Mouse (Mus musculus) heart, embryonic 14.5 days (tissue): ENCODE measurements at regions not wholly inside any gene's neighbourhood (a gene's known extent, or its start where the extent isn't known, plus 50 kb on each side); places are given as distances from the start of the nearest gene placed in this dataset.
"Not testable (repeated sequence)": the region's sequence is repeated elsewhere in the genome, so short reads cannot be mapped to it uniquely, and the experiment has no call there.

ENCODE experiments used
- ATAC-seq: fragments of 200-750 bp; cut with Nextera tagmentation; 2 replicates; pipeline ENCODE4 v1.8.0; 2017; ENCODE audit warnings: low read depth, moderate TSS enrichment; ENCODE audit not compliant: insufficient number of reproducible peaks, insufficient read depth, low FRiP score
- H3K27ac ChIP-seq, 2 experiments: fragments of 200-500 bp in 1 of 2; fragments of 300-500 bp in 1 of 2; sonication (generic) in 1 of 2; replicated peaks in 1 of 2; 2 replicates each; pipeline ENCODE4 v1.5.1; 2012 to 2014; ENCODE audit warnings: low read depth in 2 of 2, low read length in 2 of 2, control low read depth in 1 of 2, mild to moderate bottlenecking in 1 of 2, mixed read lengths in 1 of 2; ENCODE audit not compliant: control insufficient read depth in 1 of 2, insufficient read depth in 1 of 2
- H3K27me3 ChIP-seq: fragments of 300-500 bp; sonication (generic); 2 replicates; pipeline ENCODE4 v1.6.1; 2014; ENCODE audit warnings: mild to moderate bottlenecking, low read length, control low read depth; ENCODE audit not compliant: control insufficient read depth, insufficient read depth
- H3K36me3 ChIP-seq: fragments of 300-500 bp; sonication (generic); 2 replicates; pipeline ENCODE4 v1.6.1; 2014; ENCODE audit warnings: mild to moderate bottlenecking, control low read depth, low read length, mixed read lengths; ENCODE audit not compliant: control insufficient read depth, insufficient read depth
- H3K4me1 ChIP-seq, 2 experiments: fragments of 200-500 bp in 1 of 2; fragments of 300-500 bp in 1 of 2; sonication (generic) in 1 of 2; 2 replicates each; pipeline ENCODE4 v1.6.1; 2012 to 2014; ENCODE audit warnings: low read length in 2 of 2, control low read depth in 1 of 2, mixed read lengths in 1 of 2; ENCODE audit not compliant: control insufficient read depth in 2 of 2, insufficient read depth in 2 of 2
- H3K4me2 ChIP-seq: fragments of 300-500 bp; sonication (generic); 2 replicates; pipeline ENCODE4 v1.6.1; 2014; ENCODE audit warnings: mild to moderate bottlenecking, low read length
- H3K4me3 ChIP-seq, 2 experiments: fragments of 200-500 bp in 1 of 2; fragments of 300-500 bp in 1 of 2; sonication (generic) in 1 of 2; 2 replicates each; pipeline ENCODE4 v1.5.1; 2012 to 2014; ENCODE audit warnings: low read length in 2 of 2, mild to moderate bottlenecking in 2 of 2, control low read depth in 1 of 2, low read depth in 1 of 2, moderate library complexity in 1 of 2; ENCODE audit not compliant: control insufficient read depth in 1 of 2, insufficient read depth in 1 of 2
- H3K9ac ChIP-seq: fragments of 300-500 bp; sonication (generic); 2 replicates; pipeline ENCODE4 v1.6.1; 2014; ENCODE audit warnings: mild to moderate bottlenecking, low read length
- H3K9me3 ChIP-seq: fragments of 300-500 bp; sonication (generic); 2 replicates; pipeline ENCODE4 v1.6.1; 2016; ENCODE audit warnings: low read length, control low read depth; ENCODE audit not compliant: control insufficient read depth
- WGBS: fragments of 180-500 bp; shearing (Covaris S2); extraction: QIAGEN DNeasy Blood & Tissue Kit; methylation state at CpG from one replicate; pipeline ENCODE4 v1.1.7; 2014; 5-methylcytosine and 5-hydroxymethylcytosine counted together

DNA sequence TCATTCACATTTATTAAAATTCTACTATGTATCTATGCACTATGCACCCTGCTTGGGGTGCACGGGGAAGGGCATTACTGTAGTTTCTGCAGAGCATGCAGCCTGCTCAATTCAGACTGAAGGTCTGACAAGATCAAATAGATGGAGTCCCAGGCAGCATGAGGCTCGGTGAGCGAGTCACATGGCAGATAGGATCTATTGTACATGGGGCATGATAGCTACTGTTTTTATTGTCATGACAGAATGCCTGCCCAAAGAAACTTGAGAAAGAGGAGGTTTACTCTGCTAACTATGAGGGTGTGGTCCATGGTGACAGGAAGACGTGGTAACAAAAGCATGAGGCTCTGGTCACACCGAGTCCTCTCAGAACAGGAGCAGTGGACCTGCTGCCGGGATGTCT, 203.1 kb upstream of the Sesn3 start:
- H3K4me2 ChIP-seq = no peak overlapping the region
- H3K9ac ChIP-seq = no peak overlapping the region
- ATAC-seq = no peak
- H3K36me3 ChIP-seq = no peaks in the 10 kb centered on the region
- peaks cover 4 to 14% of the 10 kb centered on the region in 2 experiments; a peak in 2 of 4 replicates for H3K4me1 ChIP-seq
- 71% methylated on average over 6 of the region's 6 CpGs for WGBS
- H3K27ac ChIP-seq = no peak overlapping the region
- H3K9me3 ChIP-seq = no peaks in the 10 kb centered on the region
- H3K4me3 ChIP-seq = no peak overlapping the region
- H3K27me3 ChIP-seq = no peaks in the 10 kb centered on the region

DNA sequence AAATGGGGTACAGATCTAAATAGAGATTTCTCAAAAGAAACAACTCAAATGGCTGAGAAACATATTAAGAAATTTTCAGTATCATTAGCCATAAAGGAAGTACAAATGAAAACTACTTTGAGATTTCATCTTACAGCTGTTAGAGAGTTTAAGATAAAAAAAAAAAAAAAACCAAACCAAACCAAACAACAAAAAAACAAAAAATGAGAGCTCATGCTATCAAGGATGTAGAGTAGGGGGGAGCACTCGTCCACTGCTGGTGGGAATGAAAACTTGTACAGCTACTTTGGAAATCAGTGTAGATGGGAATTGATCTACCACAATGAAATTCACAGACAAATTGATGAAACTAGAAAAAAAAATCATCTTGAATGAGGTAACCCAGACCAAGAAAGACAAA, 201.9 kb upstream of the Sesn3 start:
- 78% methylated on average over 1 of the region's 1 CpGs for WGBS
- Histone ChIP-seq H3K4me3 (no peak overlapping the region), H3K4me2 (no peak overlapping the region), H3K9me3 (no peaks in the 10 kb centered on the region), H3K27ac (no peak overlapping the region), H3K9ac (no peak overlapping the region), H3K4me1 (peaks cover 7 to 16% of the 10 kb centered on the region in 2 experiments; a peak in 2 of 4 replicates), H3K27me3 (no peaks in the 10 kb centered on the region), H3K36me3 (no peaks in the 10 kb centered on the region)
- ATAC-seq = no peak

DNA sequence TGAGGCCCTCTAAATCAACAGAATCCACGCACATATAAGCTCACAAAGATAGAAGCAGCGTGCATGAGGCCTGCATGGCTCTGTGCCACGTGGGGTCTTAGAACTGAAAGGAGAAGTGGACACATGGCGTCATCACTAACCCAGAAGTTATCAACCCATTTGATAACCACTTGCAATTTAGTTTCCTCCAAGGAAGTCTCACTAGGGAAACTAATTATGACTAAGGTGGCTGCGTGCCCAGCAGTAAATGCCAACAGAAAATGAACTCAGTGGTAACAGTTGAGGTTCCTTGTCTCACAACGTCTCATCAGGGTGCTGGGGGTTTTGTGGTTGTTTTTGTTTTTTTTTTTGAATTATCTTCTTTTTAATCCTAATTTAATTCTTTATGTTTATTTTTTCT, 200.6 kb upstream of the Sesn3 start:
- H3K4me1 ChIP-seq = peaks cover 7 to 16% of the 10 kb centered on the region in 2 experiments; a peak in 2 of 4 replicates
- H3K27me3 ChIP-seq = no peaks in the 10 kb centered on the region
- no peak overlapping the region for H3K9ac ChIP-seq
- no peak overlapping the region for H3K4me2 ChIP-seq
- H3K36me3 ChIP-seq = no peaks in the 10 kb centered on the region
- no peaks in the 10 kb centered on the region for H3K9me3 ChIP-seq
- H3K4me3 ChIP-seq = no peak overlapping the region
- 61% methylated on average over 6 of the region's 6 CpGs for WGBS
- H3K27ac ChIP-seq = 0 out of 4 replicates have a peak overlapping the region, but pooled peaks of 1 of the 2 experiments have one; percentile 12
- ATAC-seq = no peak

DNA sequence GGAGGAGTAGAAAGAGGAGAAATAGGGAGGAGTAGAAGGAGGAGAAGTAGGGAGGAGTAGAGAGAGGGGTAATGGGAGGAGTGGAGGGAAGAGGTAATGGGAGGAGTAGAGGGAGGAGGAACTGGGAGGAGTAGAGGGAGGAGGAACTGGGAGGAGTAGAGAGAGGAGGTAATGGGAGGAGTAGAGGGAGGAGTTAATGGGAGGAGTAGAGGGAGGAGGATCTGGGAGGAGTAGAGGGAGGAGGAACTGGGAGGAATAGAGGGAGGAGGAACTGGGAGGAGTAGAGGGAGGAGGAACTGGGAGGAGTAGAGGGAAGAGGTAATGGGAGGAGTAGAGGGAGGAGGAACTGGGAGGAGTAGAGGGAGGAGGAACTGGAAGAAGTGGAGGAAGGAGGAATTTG, 200.0 kb upstream of the Sesn3 start:
- H3K27ac ChIP-seq, H3K4me3 ChIP-seq, H3K9ac ChIP-seq, H3K4me2 ChIP-seq, H3K27me3 ChIP-seq, ATAC-seq, H3K9me3 ChIP-seq, H3K36me3 ChIP-seq: not testable (repeated sequence)
- H3K4me1 ChIP-seq = peaks cover 7 to 16% of the 10 kb centered on the region in 2 experiments; a peak in 2 of 4 replicates

DNA sequence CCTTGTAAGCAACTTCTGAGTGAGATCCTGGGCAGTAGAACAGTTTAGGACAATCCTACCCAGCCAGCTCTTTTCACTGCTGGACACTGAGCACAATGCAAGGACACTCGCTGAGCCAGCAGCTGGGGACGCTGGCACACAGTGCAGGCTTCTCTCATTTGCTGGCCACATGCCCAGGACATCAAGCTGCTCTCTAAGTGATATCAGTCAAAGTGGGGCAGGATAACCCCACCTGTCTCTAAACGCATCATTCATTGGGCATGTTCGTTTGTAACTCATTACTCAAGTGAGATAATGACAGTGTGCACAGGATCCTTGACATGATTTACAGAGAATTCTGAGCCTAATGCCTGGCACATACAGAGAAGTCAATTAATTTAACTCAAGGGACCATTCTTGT, 199.4 kb upstream of the Sesn3 start:
- H3K4me1 ChIP-seq = peaks cover 7 to 16% of the 10 kb centered on the region in 2 experiments; a peak in 2 of 4 replicates
- WGBS = 10% methylated on average over 4 of the region's 4 CpGs
- H3K27me3 ChIP-seq = no peaks in the 10 kb centered on the region
- H3K9me3 ChIP-seq = no peaks in the 10 kb centered on the region
- H3K27ac ChIP-seq = no peak overlapping the region
- H3K4me3 ChIP-seq = no peak overlapping the region
- no peak overlapping the region for H3K9ac ChIP-seq
- no peak overlapping the region for H3K4me2 ChIP-seq
- peak; percentile 73 for ATAC-seq
- no peaks in the 10 kb centered on the region for H3K36me3 ChIP-seq

DNA sequence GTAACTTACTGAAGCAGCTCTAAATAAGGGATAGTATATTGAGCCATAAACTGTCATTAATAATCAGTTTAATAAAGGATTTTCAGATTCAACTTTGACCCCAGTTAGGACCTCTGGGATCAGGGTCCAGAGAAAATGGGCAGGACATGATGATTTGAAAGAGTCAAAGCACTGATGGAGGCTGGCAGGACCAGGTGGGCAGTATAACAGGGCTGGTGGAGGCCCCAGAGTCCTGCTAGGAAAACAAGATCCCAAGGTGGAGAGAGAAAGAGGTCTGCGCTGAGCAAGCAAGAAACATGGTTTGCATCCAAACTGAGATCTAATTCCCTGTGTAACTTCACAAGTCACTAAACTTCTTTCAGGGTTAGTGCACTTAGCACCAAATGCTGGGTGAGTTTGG, 199.0 kb upstream of the Sesn3 start:
- Histone ChIP-seq H3K9me3 (no peaks in the 10 kb centered on the region), H3K27me3 (no peaks in the 10 kb centered on the region), H3K4me3 (no peak overlapping the region), H3K4me2 (no peak overlapping the region), H3K9ac (no peak overlapping the region), H3K36me3 (no peaks in the 10 kb centered on the region), H3K4me1 (peaks cover 7 to 16% of the 10 kb centered on the region in 2 experiments; a peak in 2 of 4 replicates), H3K27ac (no peak overlapping the region)
- WGBS = 92% methylated on average over 1 of the region's 1 CpGs
- ATAC-seq = no peak

DNA sequence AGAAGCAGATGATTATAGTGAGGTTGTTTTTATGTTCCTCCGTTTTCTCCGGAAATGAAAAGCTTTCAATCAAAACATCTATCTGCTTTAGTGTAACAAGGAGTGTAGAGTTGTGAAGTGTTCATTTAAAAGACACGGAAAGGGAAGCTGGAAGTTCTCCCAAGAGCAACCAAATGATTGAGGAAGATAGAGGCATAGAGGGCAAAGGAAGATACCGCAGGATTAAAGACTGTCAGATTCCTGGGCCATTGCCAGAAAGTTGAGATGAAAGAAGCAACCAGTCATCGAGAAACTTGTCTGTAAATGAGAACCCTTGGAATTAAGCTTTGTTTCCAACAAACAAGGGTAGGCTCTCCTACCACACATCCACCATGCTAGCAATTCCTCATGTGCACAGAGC, 198.1 kb upstream of the Sesn3 start:
- Histone ChIP-seq H3K9ac (no peak overlapping the region), H3K27me3 (no peaks in the 10 kb centered on the region), H3K36me3 (no peaks in the 10 kb centered on the region), H3K4me2 (no peak overlapping the region), H3K4me1 (peaks cover 7 to 16% of the 10 kb centered on the region in 2 experiments; a peak in 2 of 4 replicates), H3K4me3 (no peak overlapping the region), H3K9me3 (no peaks in the 10 kb centered on the region), H3K27ac (no peak overlapping the region)
- 42% methylated on average over 5 of the region's 5 CpGs for WGBS
- no peak for ATAC-seq

DNA sequence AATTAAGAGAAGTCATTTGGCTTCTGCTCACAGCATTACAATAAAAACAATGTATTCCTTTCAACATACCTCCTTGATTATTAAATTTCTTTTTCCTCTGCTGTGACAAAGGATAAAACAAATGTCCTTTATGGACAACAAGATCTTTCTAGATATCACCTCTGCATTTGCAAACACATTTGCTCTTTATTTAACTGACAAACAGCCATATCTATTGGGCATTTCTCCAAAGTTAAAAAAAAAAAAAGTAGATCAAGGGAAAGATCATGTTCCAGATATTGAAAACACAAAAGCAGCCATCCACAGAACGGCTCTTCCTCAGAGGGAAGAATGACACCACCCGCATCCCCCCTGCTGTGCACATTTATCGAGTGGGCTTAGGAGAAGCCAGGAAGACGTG, 193.7 kb upstream of the Sesn3 start:
- Histone ChIP-seq H3K27me3 (no peaks in the 10 kb centered on the region), H3K4me3 (no peak overlapping the region), H3K4me2 (no peak overlapping the region), H3K9me3 (no peaks in the 10 kb centered on the region), H3K9ac (no peak overlapping the region), H3K4me1 (peaks cover 2 to 3% of the 10 kb centered on the region in 2 experiments; a peak in 2 of 4 replicates), H3K36me3 (no peaks in the 10 kb centered on the region), H3K27ac (no peak overlapping the region)
- 54% methylated on average over 4 of the region's 4 CpGs for WGBS
- no peak for ATAC-seq
